Comparison of ENCODE assay signal across 9 mouse cellular contexts in the genomic region with DNA sequence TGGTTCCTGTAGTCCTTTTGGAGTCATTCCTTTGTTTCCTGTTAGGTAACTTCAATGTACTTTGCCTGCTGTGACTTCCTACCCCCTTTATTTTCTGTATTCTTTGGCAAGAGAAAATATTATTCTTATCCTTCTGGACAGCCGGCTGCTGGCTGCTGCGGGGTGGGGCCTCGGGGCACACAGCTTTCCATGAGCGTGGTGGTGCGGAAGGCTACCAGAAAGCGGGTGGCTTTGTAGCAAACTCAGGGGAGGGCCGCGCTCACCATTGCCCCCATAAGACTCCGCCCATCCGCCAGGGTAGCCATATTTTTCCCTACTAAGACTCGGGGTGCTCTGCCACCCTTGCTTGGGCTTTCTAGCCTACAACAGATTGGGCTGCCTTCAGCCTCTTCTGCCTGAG. TPM values are rescaled to one million over a fixed set of nuclear protein-coding genes. Genes with fewer than 3 reads are reported as not detected.
"Had no signal": no experiment of that assay in that cellular context is flagged by ENCODE, and none has a peak within 500 bp of the region (broad histone marks: within the 10 kb centered on the region; RNA-seq: fewer than 3 reads in every experiment).

No protein-coding gene starts in this region.

RNA-seq across cellular contexts. Expression of a gene that starts 20.7 kb away (rescaled TPM):
- polyA plus RNA-seq: kidney, embryonic 16.5 days; limb, embryonic 15.5 days; liver, embryonic 11.5 days; liver, embryonic 14.5 days; midbrain, embryonic 15.5 days; neural tube, embryonic 14.5 days had no signal

RNA-seq across cellular contexts. Expression of a gene that starts 36.3 kb away (rescaled TPM):
- polyA plus RNA-seq: limb, embryonic 12.5 days; liver, embryonic 11.5 days; liver, embryonic 14.5 days; liver, postnatal 0 days; macrophage; midbrain, embryonic 15.5 days; neural tube, embryonic 14.5 days had no signal
